Mouse (Mus musculus): Measurements from ENCODE around the gene Apln. TPM values are rescaled to one million over a fixed set of nuclear protein-coding genes. Genes with fewer than 3 reads are reported as not detected.

The Apln gene
- total and polyA plus RNA-seq, 3 experiments = 0.08 TPM; not detected in 2

- Histone ChIP-seq H3K36me3 (ENCODE audit: control insufficient read depth in 1 of 2, insufficient read depth in 2 of 2, low read length in 2 of 2) (no peaks in the 10 kb centered on the region), H3K27ac (ENCODE audit: control insufficient read depth, low read depth, low read length) (no peak overlapping the region), H3K9me3 (replicated peaks; ENCODE audit: insufficient read depth, low read length) (no peaks in the 10 kb centered on the region), H3K9ac (ENCODE audit: control insufficient read depth, low read depth, low read length, poor library complexity, severe bottlenecking) (no peak overlapping the region), H3K4me1 (ENCODE audit: control insufficient read depth in 1 of 2, insufficient read depth in 2 of 2, low read length in 2 of 2) (no peaks in the 10 kb centered on the region), H3K79me2 (ENCODE audit: control insufficient read depth, insufficient read depth, low read length, poor library complexity) (no peaks in the 10 kb centered on the region), H3K27me3 (ENCODE audit: control insufficient read depth in 1 of 2, insufficient read depth in 2 of 2, low read length in 2 of 2) (peaks cover 0 to 2% of the 10 kb centered on the region in 2 experiments; a peak in 2 of 4 replicates), H3K4me3 (ENCODE audit: control insufficient read depth in 1 of 2, insufficient read depth in 1 of 2, low read depth in 2 of 2, low read length in 2 of 2) (no peak overlapping the region)
- TF ChIP-seq EP300 (IDR thresholded peaks at IDR 0.05; ENCODE audit: low read depth in 1 of 2, low read length in 2 of 2) (no peak), GABPA (IDR thresholded peaks at IDR 0.05; ENCODE audit: low read depth, low read length) (no peak)
- no peak for DNase-seq (ENCODE audit: low read depth, low spot score)
Observed at GRCm38 (mm10) chrX:48004786-48005185, 29.9 kb downstream of the Apln start.

GRCm38 (mm10) chrX:48001151-48001550 is 33.5 kb downstream of the Apln start:
- TF ChIP-seq ZKSCAN1 (IDR thresholded peaks at IDR 0.05; ENCODE audit: low read depth, low read length) (no peak), SIN3A (IDR thresholded peaks at IDR 0.05; ENCODE audit: low read length) (no peak), POLR2AphosphoS5 (IDR thresholded peaks at IDR 0.05; ENCODE audit: borderline replicate concordance, low read depth, low read length) (no peak), TAL1 (IDR thresholded peaks at IDR 0.05; ENCODE audit: low read length) (no peak), TCF12 (IDR thresholded peaks at IDR 0.05; ENCODE audit: low read depth, low read length) (no peak)
- no peak for DNase-seq (ENCODE audit: low read depth, low spot score)
- H3K4me3 ChIP-seq (ENCODE audit: control insufficient read depth in 1 of 2, insufficient read depth in 1 of 2, low read depth in 2 of 2, low read length in 2 of 2) = no peak overlapping the region
- no peaks in the 10 kb centered on the region; a peak in 1 of 4 replicates for H3K27me3 ChIP-seq (ENCODE audit: control insufficient read depth in 1 of 2, insufficient read depth in 2 of 2, low read length in 2 of 2)
- H3K36me3 ChIP-seq (ENCODE audit: control insufficient read depth in 1 of 2, insufficient read depth in 2 of 2, low read length in 2 of 2) = no peaks in the 10 kb centered on the region
- no peaks in the 10 kb centered on the region for H3K79me2 ChIP-seq (ENCODE audit: control insufficient read depth, insufficient read depth, low read length, poor library complexity)
- H3K9me3 ChIP-seq (replicated peaks; ENCODE audit: insufficient read depth, low read length) = no peaks in the 10 kb centered on the region
- no peak overlapping the region for H3K27ac ChIP-seq (ENCODE audit: control insufficient read depth, low read depth, low read length)
- no peak overlapping the region for H3K9ac ChIP-seq (ENCODE audit: control insufficient read depth, low read depth, low read length, poor library complexity, severe bottlenecking)
- no peaks in the 10 kb centered on the region for H3K4me1 ChIP-seq (ENCODE audit: control insufficient read depth in 1 of 2, insufficient read depth in 2 of 2, low read length in 2 of 2)

GRCm38 (mm10) chrX:47998412-47998811 is 36.2 kb downstream of the Apln start:
- no peaks in the 10 kb centered on the region for H3K4me1 ChIP-seq (ENCODE audit: control insufficient read depth in 1 of 2, insufficient read depth in 2 of 2, low read length in 2 of 2)
- no peak for TF ChIP-seq SMC3 (IDR thresholded peaks at IDR 0.05; ENCODE audit: low read depth, low read length)
- no peak for TF ChIP-seq ZMIZ1 (IDR thresholded peaks at IDR 0.05; ENCODE audit: low read depth, low read length)
- no peak for TF ChIP-seq SIN3A (IDR thresholded peaks at IDR 0.05; ENCODE audit: low read length)
- no peak for TF ChIP-seq ETS1 (IDR thresholded peaks at IDR 0.05; ENCODE audit: low read depth, low read length)
- no peak for TF ChIP-seq USF2 (IDR thresholded peaks at IDR 0.05; ENCODE audit: borderline replicate concordance in 1 of 2, insufficient read depth in 1 of 2, low read depth in 1 of 2, low read length in 2 of 2)
- TF ChIP-seq TAL1 (IDR thresholded peaks at IDR 0.05; ENCODE audit: low read length) = no peak
- TF ChIP-seq USF1 (IDR thresholded peaks at IDR 0.05; ENCODE audit: low read depth, low read length) = no peak
- TF ChIP-seq ZKSCAN1 (IDR thresholded peaks at IDR 0.05; ENCODE audit: low read depth, low read length) = no peak
- TF ChIP-seq MYB (IDR thresholded peaks at IDR 0.05; ENCODE audit: low read depth, low read length) = no peak
- no peak for TF ChIP-seq HCFC1 (IDR thresholded peaks at IDR 0.05; ENCODE audit: low read depth, low read length)
- TF ChIP-seq GATA1 (IDR thresholded peaks at IDR 0.05; ENCODE audit: low read depth, low read length) = no peak
- no peak for TF ChIP-seq POLR2A (IDR thresholded peaks at IDR 0.05; ENCODE audit: control insufficient read depth in 1 of 2, insufficient read depth in 1 of 2, low read depth in 1 of 2, low read length in 2 of 2, poor library complexity in 1 of 2)
- TF ChIP-seq E2F4 (IDR thresholded peaks at IDR 0.05; ENCODE audit: borderline replicate concordance, low read depth, low read length) = no peak
- no peak for TF ChIP-seq UBTF (IDR thresholded peaks at IDR 0.05; ENCODE audit: borderline replicate concordance, insufficient read depth, low read depth, low read length)
- no peak for TF ChIP-seq JUND (IDR thresholded peaks at IDR 0.05; ENCODE audit: low read depth, low read length)
- TF ChIP-seq MEF2A (IDR thresholded peaks at IDR 0.05; ENCODE audit: extremely low read depth, insufficient replicate concordance, low read depth, low read length, poor library complexity, severe bottlenecking) = no peak
- no peak for TF ChIP-seq MYC (IDR thresholded peaks at IDR 0.05; ENCODE audit: low read depth, low read length)
- no peak for TF ChIP-seq POLR2AphosphoS2 (IDR thresholded peaks at IDR 0.05; ENCODE audit: low read length)
- no peak for TF ChIP-seq RAD21 (IDR thresholded peaks at IDR 0.05; ENCODE audit: low read depth, low read length)
- DNase-seq (ENCODE audit: low read depth, low spot score) = no peak
- H3K27ac ChIP-seq (ENCODE audit: control insufficient read depth, low read depth, low read length) = no peak overlapping the region
- no peaks in the 10 kb centered on the region for H3K9me3 ChIP-seq (replicated peaks; ENCODE audit: insufficient read depth, low read length)
- no peak overlapping the region for H3K9ac ChIP-seq (ENCODE audit: control insufficient read depth, low read depth, low read length, poor library complexity, severe bottlenecking)
- no peaks in the 10 kb centered on the region for H3K79me2 ChIP-seq (ENCODE audit: control insufficient read depth, insufficient read depth, low read length, poor library complexity)
- H3K36me3 ChIP-seq (ENCODE audit: control insufficient read depth in 1 of 2, insufficient read depth in 2 of 2, low read length in 2 of 2) = no peaks in the 10 kb centered on the region
- no peak overlapping the region for H3K4me3 ChIP-seq (ENCODE audit: control insufficient read depth in 1 of 2, insufficient read depth in 1 of 2, low read depth in 2 of 2, low read length in 2 of 2)
- H3K27me3 ChIP-seq (ENCODE audit: control insufficient read depth in 1 of 2, insufficient read depth in 2 of 2, low read length in 2 of 2) = no peaks in the 10 kb centered on the region
